Mouse (Mus musculus): ENCODE results near the gene Shroom2. TPM values are rescaled to one million over a fixed set of nuclear protein-coding genes. Genes with fewer than 3 reads are reported as not detected.

Gene Shroom2
- polyA plus RNA-seq (2015; fragmentation: Nextera tagmentation; extraction: Ambion mirVana), result 5.2 and 5.7 TPM in 2 replicates

- Histone ChIP-seq H3K9ac (ENCODE audit: low read length) (peak within 1 kb of the TSS; percentile 77), H3K4me2 (ENCODE audit: low read depth, low read length) (peak within 1 kb of the TSS; percentile 50), H3K27ac (ENCODE audit: low read length) (peak within 1 kb of the TSS; percentile 69), H3K36me3 (ENCODE audit: control insufficient read depth, insufficient read depth, low read length) (no peaks in the 10 kb centered on the region), H3K4me3 (replicated peaks; ENCODE audit: low read length) (peak within 1 kb of the TSS; percentile 59), H3K4me1 (ENCODE audit: control insufficient read depth, insufficient read depth, low read length) (no peaks in the 10 kb centered on the region), H3K27me3 (ENCODE audit: control insufficient read depth, insufficient read depth, low read length) (peaks cover 15% of the 10 kb centered on the region; the same call in 1 of the 2 replicates), H3K9me3 (replicated peaks; ENCODE audit: control insufficient read depth, low read length) (no peaks in the 10 kb centered on the region)
- peak; percentile 73 for ATAC-seq (ENCODE audit: insufficient read depth, low FRiP score)
- WGBS, result 9% methylated on average over 53 of the region's 55 CpGs
Observed at GRCm38 (mm10) chrX:152768891-152769599, at the start of gene Shroom2. Gene Shroom2 (minus strand): TSS chrX:152769465.

DNA sequence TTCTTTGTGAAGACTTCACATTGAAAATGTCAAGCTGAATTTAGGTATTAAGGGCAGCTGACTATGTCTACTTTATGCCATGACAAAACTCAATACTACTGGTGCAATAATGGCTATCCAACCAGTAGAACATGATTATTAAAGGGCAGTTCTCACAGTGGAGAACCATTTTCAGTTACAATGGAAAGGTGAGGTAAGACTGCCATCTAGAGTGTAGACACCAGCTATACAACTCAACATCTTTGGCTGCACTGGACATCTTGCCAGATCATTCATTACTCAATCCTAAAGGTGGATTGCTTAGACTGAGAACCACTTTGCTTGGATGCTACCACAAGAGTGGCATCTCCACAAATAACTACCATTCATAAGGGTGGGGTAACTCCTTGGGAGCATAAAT, 49.7 kb upstream of the Shroom2 start:
- Histone ChIP-seq H3K4me3 (replicated peaks; ENCODE audit: low read length) (no peak overlapping the region), H3K27me3 (ENCODE audit: control insufficient read depth, insufficient read depth, low read length) (no peaks in the 10 kb centered on the region), H3K9me3 (replicated peaks; ENCODE audit: control insufficient read depth, low read length) (no peaks in the 10 kb centered on the region), H3K27ac (ENCODE audit: low read length) (no peak overlapping the region), H3K4me1 (ENCODE audit: control insufficient read depth, insufficient read depth, low read length) (no peaks in the 10 kb centered on the region), H3K9ac (ENCODE audit: low read length) (no peak overlapping the region), H3K36me3 (ENCODE audit: control insufficient read depth, insufficient read depth, low read length) (no peaks in the 10 kb centered on the region), H3K4me2 (ENCODE audit: low read depth, low read length) (no peak overlapping the region)
- ATAC-seq (ENCODE audit: insufficient read depth, low FRiP score), result no peak

DNA sequence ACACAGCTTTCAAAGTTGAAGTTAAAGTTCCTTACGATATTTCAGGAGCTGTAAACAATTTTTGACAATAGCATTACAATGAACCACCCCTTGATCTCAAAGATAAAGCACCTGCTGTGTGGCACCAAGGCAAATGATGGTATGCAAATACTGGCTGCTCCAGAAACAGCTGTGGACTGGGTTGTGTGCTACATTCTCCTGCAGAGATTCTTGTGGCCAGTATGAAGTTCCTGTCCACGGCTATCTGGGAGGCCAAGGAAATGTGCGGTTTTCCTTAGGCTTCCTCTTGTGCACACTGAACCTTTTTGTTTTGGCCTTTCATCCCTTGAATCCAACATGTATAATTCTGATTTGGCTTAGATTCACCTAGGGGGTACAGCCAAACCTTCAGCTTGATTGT, 44.1 kb upstream of the Shroom2 start:
- no peaks in the 10 kb centered on the region for H3K27me3 ChIP-seq (ENCODE audit: control insufficient read depth, insufficient read depth, low read length)
- no peak for ATAC-seq (ENCODE audit: insufficient read depth, low FRiP score)
- no peak overlapping the region for H3K4me2 ChIP-seq (ENCODE audit: low read depth, low read length)
- no peaks in the 10 kb centered on the region for H3K36me3 ChIP-seq (ENCODE audit: control insufficient read depth, insufficient read depth, low read length)
- H3K9ac ChIP-seq (ENCODE audit: low read length), result no peak overlapping the region
- no peak overlapping the region for H3K27ac ChIP-seq (ENCODE audit: low read length)
- H3K4me1 ChIP-seq (ENCODE audit: control insufficient read depth, insufficient read depth, low read length), result no peaks in the 10 kb centered on the region
- no peak overlapping the region for H3K4me3 ChIP-seq (replicated peaks; ENCODE audit: low read length)
- WGBS, result 62% methylated on average over 3 of the region's 3 CpGs
- H3K9me3 ChIP-seq (replicated peaks; ENCODE audit: control insufficient read depth, low read length), result no peaks in the 10 kb centered on the region

- ATAC-seq (ENCODE audit: insufficient read depth, low FRiP score), result no peak
- no peaks in the 10 kb centered on the region for H3K9me3 ChIP-seq (replicated peaks; ENCODE audit: control insufficient read depth, low read length)
- H3K27ac ChIP-seq (ENCODE audit: low read length), result no peak overlapping the region
- no peak overlapping the region for H3K4me2 ChIP-seq (ENCODE audit: low read depth, low read length)
- no peaks in the 10 kb centered on the region; the same call in 1 of the 2 replicates for H3K27me3 ChIP-seq (ENCODE audit: control insufficient read depth, insufficient read depth, low read length)
- no peak overlapping the region for H3K4me3 ChIP-seq (replicated peaks; ENCODE audit: low read length)
- H3K9ac ChIP-seq (ENCODE audit: low read length), result no peak overlapping the region
- H3K4me1 ChIP-seq (ENCODE audit: control insufficient read depth, insufficient read depth, low read length), result no peaks in the 10 kb centered on the region
- no peaks in the 10 kb centered on the region for H3K36me3 ChIP-seq (ENCODE audit: control insufficient read depth, insufficient read depth, low read length)
Observed at GRCm38 (mm10) chrX:152805317-152805716, 36.1 kb upstream of the Shroom2 start.

DNA sequence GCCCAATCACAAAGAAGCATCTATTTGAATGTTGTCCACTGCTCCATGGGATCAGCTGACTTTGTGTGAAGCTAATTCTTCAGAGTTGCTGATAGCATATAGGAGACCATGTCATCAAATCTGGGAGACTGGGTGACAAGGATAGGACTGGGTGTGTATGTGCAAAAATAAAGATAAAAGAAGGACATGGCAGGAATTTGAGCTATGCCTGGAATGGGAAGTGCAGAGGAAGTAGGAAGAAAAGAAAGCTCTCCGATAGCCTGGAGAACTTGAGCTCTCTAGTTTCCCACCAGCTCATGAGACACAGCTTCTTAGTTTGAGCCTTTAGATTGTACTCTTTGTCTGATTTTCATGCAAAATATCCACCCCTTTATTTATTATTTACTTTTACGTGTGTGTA, 19.3 kb upstream of the Shroom2 start:
- ATAC-seq (ENCODE audit: insufficient read depth, low FRiP score), result no peak
- no peaks in the 10 kb centered on the region for H3K4me1 ChIP-seq (ENCODE audit: control insufficient read depth, insufficient read depth, low read length)
- H3K27ac ChIP-seq (ENCODE audit: low read length), result no peak overlapping the region
- 57% methylated on average over 2 of the region's 2 CpGs for WGBS
- no peak overlapping the region for H3K4me3 ChIP-seq (replicated peaks; ENCODE audit: low read length)
- H3K27me3 ChIP-seq (ENCODE audit: control insufficient read depth, insufficient read depth, low read length), result peaks cover 9% of the 10 kb centered on the region; the same call in 1 of the 2 replicates
- H3K4me2 ChIP-seq (ENCODE audit: low read depth, low read length), result no peak overlapping the region
- no peaks in the 10 kb centered on the region for H3K9me3 ChIP-seq (replicated peaks; ENCODE audit: control insufficient read depth, low read length)
- H3K9ac ChIP-seq (ENCODE audit: low read length), result no peak overlapping the region
- no peaks in the 10 kb centered on the region for H3K36me3 ChIP-seq (ENCODE audit: control insufficient read depth, insufficient read depth, low read length)

DNA sequence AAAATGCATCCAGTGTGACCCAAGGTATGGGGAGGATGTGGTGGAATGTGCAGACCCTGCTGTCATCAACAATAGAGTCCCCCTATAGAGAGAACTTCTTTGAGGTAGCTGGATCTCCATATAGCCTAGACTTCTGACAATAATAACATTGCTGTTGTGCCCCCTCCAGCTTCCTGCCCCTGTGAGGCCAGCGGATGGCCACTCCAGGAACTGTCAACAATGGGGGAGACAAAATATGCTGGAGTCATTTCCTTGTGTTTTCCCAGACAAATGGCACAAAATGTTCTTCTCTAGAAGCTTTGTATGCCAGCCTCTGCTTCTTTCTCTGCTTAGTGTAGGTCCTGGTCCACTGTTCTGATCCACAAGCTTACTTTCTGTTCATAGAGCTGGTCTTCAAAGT, 18.9 kb upstream of the Shroom2 start:
- ATAC-seq (ENCODE audit: insufficient read depth, low FRiP score), result no peak
- no peak overlapping the region for H3K4me2 ChIP-seq (ENCODE audit: low read depth, low read length)
- H3K27me3 ChIP-seq (ENCODE audit: control insufficient read depth, insufficient read depth, low read length), result peaks cover 9% of the 10 kb centered on the region; the same call in 1 of the 2 replicates
- WGBS, result 64% methylated on average over 1 of the region's 1 CpGs
- no peak overlapping the region for H3K9ac ChIP-seq (ENCODE audit: low read length)
- no peaks in the 10 kb centered on the region for H3K4me1 ChIP-seq (ENCODE audit: control insufficient read depth, insufficient read depth, low read length)
- no peak overlapping the region for H3K27ac ChIP-seq (ENCODE audit: low read length)
- H3K36me3 ChIP-seq (ENCODE audit: control insufficient read depth, insufficient read depth, low read length), result no peaks in the 10 kb centered on the region
- H3K4me3 ChIP-seq (replicated peaks; ENCODE audit: low read length), result no peak overlapping the region
- no peaks in the 10 kb centered on the region for H3K9me3 ChIP-seq (replicated peaks; ENCODE audit: control insufficient read depth, low read length)

DNA sequence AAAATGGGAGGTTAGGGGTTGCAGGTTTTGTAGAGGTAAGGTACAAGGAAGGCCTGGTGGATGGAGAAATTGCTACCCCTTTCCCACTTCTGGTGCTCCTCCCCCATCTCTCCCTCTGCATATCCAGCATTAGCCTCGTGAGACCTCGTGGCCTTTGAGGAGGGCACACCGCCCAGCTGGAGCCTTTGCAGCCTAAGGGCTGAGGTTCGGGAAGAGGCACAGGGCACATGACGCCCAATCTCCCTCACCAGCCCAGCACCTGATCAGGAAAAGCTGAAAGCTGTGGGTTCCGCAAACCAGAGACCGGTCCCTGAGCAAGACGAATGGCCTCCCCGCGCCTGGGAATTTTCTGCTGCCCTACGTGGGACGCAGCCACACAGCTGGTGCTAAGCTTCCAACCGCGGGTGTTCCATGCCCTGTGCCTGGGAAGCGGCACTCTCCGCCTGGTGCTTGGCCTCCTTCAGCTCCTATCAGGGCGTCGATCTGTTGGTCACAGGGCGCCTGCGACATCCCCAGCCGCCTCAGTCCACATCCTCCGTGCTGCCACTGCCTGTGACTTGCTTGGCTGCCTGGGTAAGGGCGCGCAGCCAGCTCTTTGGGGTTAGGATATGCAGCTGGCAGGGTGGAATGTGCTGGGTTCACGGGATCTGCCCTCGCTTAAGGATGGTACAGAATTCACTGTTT, 12.6 kb upstream of the Shroom2 start, which contains the start of gene Gpr143:
Gene Gpr143, plus strand, starts transcription at position 202 of the 684 bp plus-strand sequence.
- H3K9me3 ChIP-seq (replicated peaks; ENCODE audit: control insufficient read depth, low read length), result no peaks in the 10 kb centered on the region
- no peak within 1 kb of the TSS; the same call in 1 of the 2 replicates for H3K4me3 ChIP-seq (replicated peaks; ENCODE audit: low read length)
- peaks cover 8% of the 10 kb centered on the region; the same call in 1 of the 2 replicates for H3K27me3 ChIP-seq (ENCODE audit: control insufficient read depth, insufficient read depth, low read length)
- no peak within 1 kb of the TSS for H3K27ac ChIP-seq (ENCODE audit: low read length)
- peak within 1 kb of the TSS; percentile 21; the same call in 1 of the 2 replicates for H3K9ac ChIP-seq (ENCODE audit: low read length)
- H3K36me3 ChIP-seq (ENCODE audit: control insufficient read depth, insufficient read depth, low read length), result no peaks in the 10 kb centered on the region
- 23% methylated on average over 26 of the region's 26 CpGs for WGBS
- H3K4me2 ChIP-seq (ENCODE audit: low read depth, low read length), result peak within 1 kb of the TSS; percentile 43
- no peaks in the 10 kb centered on the region for H3K4me1 ChIP-seq (ENCODE audit: control insufficient read depth, insufficient read depth, low read length)
- ATAC-seq (ENCODE audit: insufficient read depth, low FRiP score), result no peak

- Histone ChIP-seq H3K27me3 (ENCODE audit: control insufficient read depth, insufficient read depth, low read length) (peaks cover 15% of the 10 kb centered on the region; the same call in 1 of the 2 replicates), H3K36me3 (ENCODE audit: control insufficient read depth, insufficient read depth, low read length) (no peaks in the 10 kb centered on the region), H3K9me3 (replicated peaks; ENCODE audit: control insufficient read depth, low read length) (no peaks in the 10 kb centered on the region), H3K4me1 (ENCODE audit: control insufficient read depth, insufficient read depth, low read length) (no peaks in the 10 kb centered on the region), H3K27ac (ENCODE audit: low read length) (peak overlapping the region; percentile 69), H3K4me3 (replicated peaks; ENCODE audit: low read length) (peak overlapping the region; percentile 59), H3K9ac (ENCODE audit: low read length) (peak overlapping the region; percentile 77), H3K4me2 (ENCODE audit: low read depth, low read length) (peak overlapping the region; percentile 50)
- 11% methylated on average over 37 of the region's 48 CpGs for WGBS
- peak; percentile 94 for ATAC-seq (ENCODE audit: insufficient read depth, low FRiP score)
Observed at GRCm38 (mm10) chrX:152769600-152770157, 414 bp upstream of the Shroom2 start.

- no peak overlapping the region for H3K4me3 ChIP-seq (replicated peaks; ENCODE audit: low read length)
- WGBS, result 40% methylated on average over 2 of the region's 2 CpGs
- no peaks in the 10 kb centered on the region for H3K9me3 ChIP-seq (replicated peaks; ENCODE audit: control insufficient read depth, low read length)
- no peak overlapping the region for H3K4me2 ChIP-seq (ENCODE audit: low read depth, low read length)
- H3K9ac ChIP-seq (ENCODE audit: low read length), result no peak overlapping the region
- no peak for ATAC-seq (ENCODE audit: insufficient read depth, low FRiP score)
- no peak overlapping the region for H3K27ac ChIP-seq (ENCODE audit: low read length)
- H3K4me1 ChIP-seq (ENCODE audit: control insufficient read depth, insufficient read depth, low read length), result no peaks in the 10 kb centered on the region
- H3K36me3 ChIP-seq (ENCODE audit: control insufficient read depth, insufficient read depth, low read length), result no peaks in the 10 kb centered on the region
- peaks cover 4% of the 10 kb centered on the region; the same call in 1 of the 2 replicates for H3K27me3 ChIP-seq (ENCODE audit: control insufficient read depth, insufficient read depth, low read length)
Observed at GRCm38 (mm10) chrX:152764171-152764570, 5.1 kb downstream of the Shroom2 start.

Measured in stomach, embryonic 16.5 days (tissue).